In genomic region chr17:75330366-75330765, GRCm38 (mm10) we compare ENCODE assay signal across 8 mouse cellular contexts.
"Had no signal": no experiment of that assay in that cellular context is flagged by ENCODE, and none has a peak within 500 bp of the region (broad histone marks: within the 10 kb centered on the region; RNA-seq: fewer than 3 reads in every experiment).

No protein-coding gene starts in this region.

- DNase-seq: kidney, postnatal 14 days; kidney, postnatal 4 days; liver, postnatal 0 days; lung, embryonic 14.5 days; retina, postnatal 1 day; right cerebral cortex, postnatal 25 days; thymus, adult 18-20 months; thymus, postnatal 36 days had no signal
